Mouse (Mus musculus) right cerebral cortex, adult 18-20 months (tissue): ENCODE measurements around the gene Olfr741.

Experiments used
- DNase-seq: peaks from one replicate; pipeline ENCODE4 v3.0.0; 2022; ENCODE audit warnings: mixed read lengths

Olfr741 gene

GRCm38 (mm10) chr14:50472438-50472837 is at the start of gene Olfr741:
Gene Olfr741, plus strand, starts transcription at chr14:50472738.
- no peak for DNase-seq

- no peak for DNase-seq
Measured at GRCm38 (mm10) chr14:50445245-50445644, 27.3 kb upstream of the Olfr741 start, which contains the start of gene Olfr740. Gene Olfr740, plus strand, starts transcription at chr14:50445545.

GRCm38 (mm10) chr14:50478406-50478805 is 5.9 kb downstream of the Olfr741 start:
- DNase-seq, result no peak

GRCm38 (mm10) chr14:50503300-50503699 is 30.8 kb downstream of the Olfr741 start, which contains the start of gene Olfr742:
Gene Olfr742, plus strand, starts transcription at chr14:50503600.
- no peak for DNase-seq

- no peak for DNase-seq
Measured at GRCm38 (mm10) chr14:50521539-50521938, 49.0 kb downstream of the Olfr741 start, which contains the start of gene Olfr743. Gene Olfr743, plus strand, starts transcription at chr14:50521839.
